Mouse (Mus musculus): ENCODE results near the gene Ppara.

DNA sequence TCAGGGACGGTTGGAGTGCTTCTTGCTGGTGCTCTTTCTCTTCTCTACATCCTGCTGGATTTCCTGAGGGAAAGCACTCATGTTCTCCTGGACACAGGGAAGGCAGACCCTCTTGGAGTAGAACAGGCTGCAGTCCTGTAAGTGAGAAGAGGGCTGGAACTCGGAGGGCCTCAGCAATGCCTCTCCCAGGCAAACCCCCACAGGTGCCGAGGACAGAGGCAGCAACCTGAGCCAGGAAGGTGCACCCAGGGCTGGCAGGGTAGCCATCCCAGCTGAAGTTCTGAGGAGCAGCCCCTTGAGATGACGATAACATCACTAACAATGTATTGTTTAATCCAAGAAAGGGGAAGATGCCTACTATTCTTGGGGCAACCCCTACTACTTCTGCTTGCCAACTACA lies 72.6 kb downstream of the Ppara start:
- TF ChIP-seq POLR2A (IDR thresholded peaks at IDR 0.05; ENCODE audit: borderline replicate concordance, insufficient read depth, low read length) (no peak), CTCF (IDR thresholded peaks at IDR 0.05; ENCODE audit: borderline replicate concordance, insufficient read depth, low read depth, low read length) (no peak)
